Mouse (Mus musculus) MEL (cell line): ENCODE measurements around the gene Ybx1. TPM values are rescaled to one million over a fixed set of nuclear protein-coding genes. Genes with fewer than 3 reads are reported as not detected.

Source experiments
- DNase-seq: peaks from one replicate; pipeline ENCODE4 v3.0.0; 2011; ENCODE audit warnings: low read depth, low spot score
- H3K27ac ChIP-seq: 2 replicates; pipeline ENCODE4 v1.5.1; 2012; ENCODE audit warnings: low read depth, mild to moderate bottlenecking, control low read depth, low read length, moderate library complexity; ENCODE audit not compliant: control insufficient read depth
- H3K27me3 ChIP-seq, 2 experiments: fragments of 150-350 bp in 1 of 2; sonication (generic) in 1 of 2; 2 replicates each; pipeline ENCODE4 v1.6.1; 2012; ENCODE audit warnings: low read length in 2 of 2, mild to moderate bottlenecking in 2 of 2, improper control_type of control experiment in 1 of 2, moderate library complexity in 1 of 2; ENCODE audit not compliant: insufficient read depth in 2 of 2, control insufficient read depth in 1 of 2
- H3K36me3 ChIP-seq, 2 experiments: 2 replicates each; pipeline ENCODE4 v1.6.1; 2012 to 2014; ENCODE audit warnings: low read length in 2 of 2, improper control_type of control experiment in 1 of 2, inconsistent platforms in 1 of 2, mild to moderate bottlenecking in 1 of 2; ENCODE audit not compliant: insufficient read depth in 2 of 2, control insufficient read depth in 1 of 2
- H3K4me1 ChIP-seq, 2 experiments: fragments of 150-350 bp in 1 of 2; sonication (generic) in 1 of 2; 2 replicates each; pipeline ENCODE4 v1.6.1; 2012; ENCODE audit warnings: low read length in 2 of 2, improper control_type of control experiment in 1 of 2, mild to moderate bottlenecking in 1 of 2; ENCODE audit not compliant: insufficient read depth in 2 of 2, control insufficient read depth in 1 of 2
- H3K4me3 ChIP-seq, 2 experiments: fragments of 150-350 bp in 1 of 2; sonication (generic) in 1 of 2; 2 replicates each; pipeline ENCODE4 v1.5.1; 2012; ENCODE audit warnings: low read depth in 2 of 2, low read length in 2 of 2, mild to moderate bottlenecking in 2 of 2, moderate library complexity in 2 of 2, control low read depth in 1 of 2, improper control_type of control experiment in 1 of 2; ENCODE audit not compliant: control insufficient read depth in 1 of 2, insufficient read depth in 1 of 2
- H3K79me2 ChIP-seq: 2 replicates; pipeline ENCODE4 v1.6.1; 2012; ENCODE audit warnings: mild to moderate bottlenecking, low read length, moderate library complexity; ENCODE audit not compliant: control insufficient read depth, poor library complexity, insufficient read depth
- H3K9ac ChIP-seq: 2 replicates; pipeline ENCODE4 v1.6.1; 2012; ENCODE audit warnings: low read depth, mild to moderate bottlenecking, control low read depth, low read length, moderate library complexity; ENCODE audit not compliant: control insufficient read depth, poor library complexity, severe bottlenecking
- H3K9me3 ChIP-seq: fragments of 150-350 bp; sonication (generic); replicated peaks from 2 replicates; pipeline ENCODE4 v1.6.1; 2012; ENCODE audit warnings: mild to moderate bottlenecking, low read length, improper control_type of control experiment, moderate library complexity; ENCODE audit not compliant: insufficient read depth
- CTCF ChIP-seq, 3 experiments: IDR thresholded peaks in 2 of 3; conservative IDR thresholded peaks in 1 of 3; 2 replicates each; pipeline ENCODE4 v1.5.1; 2011 to 2012; ENCODE audit warnings: low read length in 3 of 3, low read depth in 2 of 3, mild to moderate bottlenecking in 2 of 3, improper control_type of control experiment in 1 of 3, inconsistent platforms in 1 of 3, mixed read lengths in 1 of 3, moderate library complexity in 1 of 3; ENCODE audit not compliant: control insufficient read depth in 1 of 3, insufficient read depth in 1 of 3, poor library complexity in 1 of 3, severe bottlenecking in 1 of 3
- E2F4 ChIP-seq: IDR thresholded peaks from 2 replicates; pipeline ENCODE4 v1.6.1; 2011; ENCODE audit warnings: low read depth, low read length, improper control_type of control experiment, borderline replicate concordance
- EP300 ChIP-seq, 2 experiments: IDR thresholded peaks; 2 replicates each; pipeline ENCODE4 v1.6.1; 2011; ENCODE audit warnings: improper control_type of control experiment in 2 of 2, low read length in 2 of 2, low read depth in 1 of 2, mild to moderate bottlenecking in 1 of 2
- ETS1 ChIP-seq: IDR thresholded peaks from 2 replicates; pipeline ENCODE4 v1.6.1; 2012; ENCODE audit warnings: low read depth, mild to moderate bottlenecking, inconsistent platforms, low read length, improper control_type of control experiment, moderate library complexity
- GABPA ChIP-seq: IDR thresholded peaks from 2 replicates; pipeline ENCODE4 v1.6.1; 2012; ENCODE audit warnings: low read depth, mild to moderate bottlenecking, inconsistent platforms, low read length, improper control_type of control experiment, moderate library complexity
- GATA1 ChIP-seq: IDR thresholded peaks from 2 replicates; pipeline ENCODE4 v1.6.1; 2011; ENCODE audit warnings: low read depth, low read length, improper control_type of control experiment
- HCFC1 ChIP-seq: IDR thresholded peaks from 2 replicates; pipeline ENCODE4 v1.6.1; 2012; ENCODE audit warnings: low read depth, mild to moderate bottlenecking, inconsistent platforms, low read length, improper control_type of control experiment, moderate library complexity
- KAT2A ChIP-seq: conservative IDR thresholded peaks from 2 replicates; pipeline ENCODE4 v1.6.1; 2012; ENCODE audit warnings: low read depth, low read length, improper control_type of control experiment, inconsistent platforms
- MAX ChIP-seq: IDR thresholded peaks from 2 replicates; pipeline ENCODE4 v1.6.1; 2011; ENCODE audit warnings: low read length, improper control_type of control experiment
- MAZ ChIP-seq: IDR thresholded peaks from 2 replicates; pipeline ENCODE4 v1.6.1; 2012; ENCODE audit warnings: low read depth, mild to moderate bottlenecking, inconsistent platforms, low read length, improper control_type of control experiment
- MYB ChIP-seq: IDR thresholded peaks from 2 replicates; pipeline ENCODE4 v1.6.1; 2011; ENCODE audit warnings: mild to moderate bottlenecking, low read depth, low read length, improper control_type of control experiment
- MYC ChIP-seq: IDR thresholded peaks from 2 replicates; pipeline ENCODE4 v1.6.1; 2011; ENCODE audit warnings: low read depth, mild to moderate bottlenecking, low read length, improper control_type of control experiment, moderate library complexity
- NELFE ChIP-seq: IDR thresholded peaks from 2 replicates; pipeline ENCODE4 v1.6.1; 2011; ENCODE audit warnings: low read depth, low read length, improper control_type of control experiment
- NRF1 ChIP-seq: IDR thresholded peaks from 2 replicates; pipeline ENCODE4 v1.6.1; 2014; ENCODE audit warnings: low read depth, mild to moderate bottlenecking, inconsistent platforms, low read length, improper control_type of control experiment, moderate library complexity; ENCODE audit not compliant: poor library complexity, insufficient read depth, severe bottlenecking
- POLR2AphosphoS2 ChIP-seq: IDR thresholded peaks from 2 replicates; pipeline ENCODE4 v1.6.1; 2011; ENCODE audit warnings: low read length, improper control_type of control experiment
- POLR2AphosphoS5 ChIP-seq: IDR thresholded peaks from 2 replicates; pipeline ENCODE4 v1.6.1; 2012; ENCODE audit warnings: low read depth, borderline replicate concordance, mild to moderate bottlenecking, inconsistent platforms, low read length, moderate library complexity, mixed read lengths
- TBP ChIP-seq: IDR thresholded peaks from 2 replicates; pipeline ENCODE4 v1.8.0; 2011; ENCODE audit warnings: low read depth, low read length, improper control_type of control experiment
- TCF12 ChIP-seq: IDR thresholded peaks from 2 replicates; pipeline ENCODE4 v1.6.1; 2014; ENCODE audit warnings: low read depth, mild to moderate bottlenecking, inconsistent platforms, low read length, improper control_type of control experiment, moderate library complexity
- UBTF ChIP-seq: IDR thresholded peaks from 2 replicates; pipeline ENCODE4 v1.6.1; 2012; ENCODE audit warnings: low read depth, mild to moderate bottlenecking, inconsistent platforms, low read length, improper control_type of control experiment, moderate library complexity, borderline replicate concordance; ENCODE audit not compliant: insufficient read depth
- USF2 ChIP-seq, 2 experiments: IDR thresholded peaks; 2 replicates each; pipeline ENCODE4 v1.6.1; 2011 to 2012; ENCODE audit warnings: improper control_type of control experiment in 2 of 2, low read length in 2 of 2, borderline replicate concordance in 1 of 2, inconsistent platforms in 1 of 2, low read depth in 1 of 2, mild to moderate bottlenecking in 1 of 2; ENCODE audit not compliant: insufficient read depth in 1 of 2
- ZMIZ1 ChIP-seq: IDR thresholded peaks from 2 replicates; pipeline ENCODE4 v1.6.1; 2012; ENCODE audit warnings: low read depth, mild to moderate bottlenecking, inconsistent platforms, low read length, improper control_type of control experiment, moderate library complexity
- ZNF384 ChIP-seq: IDR thresholded peaks from 2 replicates; pipeline ENCODE4 v1.6.1; 2012; ENCODE audit warnings: low read depth, mild to moderate bottlenecking, inconsistent platforms, low read length, improper control_type of control experiment
- polyA plus RNA-seq, 2 experiments: library from polyadenylated mRNA; stranded (reverse) in 1 of 2; unstranded in 1 of 2; fragments of >175 nt in 1 of 2; fragments of >200 nt in 1 of 2; gene quantifications; 2 replicates each; pipeline versions ENCODE4 v1.2.1 to v1.2.4; 2012; ENCODE audit warnings: low replicate concordance in 2 of 2, low read depth in 1 of 2; ENCODE audit not compliant: insufficient read length in 2 of 2, insufficient read depth in 1 of 2, missing spikeins in 1 of 2
- total RNA-seq: library from RNA; depleted of rRNA; stranded (reverse); fragments of 300-350 nt; gene quantifications from 2 replicates; pipeline ENCODE4 v1.2.3, GENCODE M21; 2012

The Ybx1 gene
- total and polyA plus RNA-seq, 3 experiments, result 979 to 2,666 (median 2,172) TPM

DNA sequence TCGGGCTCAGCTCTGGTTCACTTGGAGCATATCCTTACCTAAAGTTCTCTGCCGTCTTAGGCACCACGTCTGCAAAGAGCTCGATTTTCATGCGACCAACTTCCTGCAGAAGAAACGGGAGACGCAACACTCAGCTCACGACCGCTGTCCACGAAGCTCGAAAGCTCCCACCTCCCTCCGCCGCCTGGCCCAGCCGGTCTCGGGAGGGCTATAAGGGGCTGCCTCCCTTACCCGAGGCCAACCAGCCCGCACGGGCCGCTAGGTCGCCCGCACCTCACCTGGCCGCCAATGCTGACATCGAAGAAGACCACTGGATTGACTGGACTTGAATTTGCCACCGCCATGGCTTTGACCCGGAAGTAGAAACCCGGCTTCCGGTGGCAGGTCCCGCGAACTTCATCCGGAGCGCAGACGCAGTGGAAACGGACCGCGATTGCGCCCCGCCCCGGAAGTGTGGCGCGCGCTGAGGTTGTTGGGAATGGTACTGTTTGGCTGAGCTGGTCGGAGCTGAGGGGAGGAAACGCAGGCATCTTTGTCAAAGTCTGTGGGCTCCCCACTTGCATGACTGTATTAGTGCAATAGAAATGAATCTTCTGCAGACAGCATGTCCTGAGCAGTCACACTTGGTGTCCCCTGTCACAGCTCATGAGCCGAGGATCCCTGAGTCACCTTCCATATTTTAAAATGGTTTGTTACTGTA lies 25.9 kb upstream of the Ybx1 start, which contains the start of gene Ppih (continued):
- peak; percentile 72 for TF ChIP-seq TBP
- peak; percentile 82 for TF ChIP-seq KAT2A
- peak; percentile 92 for TF ChIP-seq POLR2AphosphoS2
- TF ChIP-seq, all 39 proteins: peak for 16

GRCm38 (mm10) chr4:119313756-119314155 lies 19.4 kb upstream of the Ybx1 start:
- no peak for DNase-seq
- H3K36me3 ChIP-seq, result peaks cover 0 to 3% of the 10 kb centered on the region in 2 experiments; a peak in 2 of 4 replicates

DNA sequence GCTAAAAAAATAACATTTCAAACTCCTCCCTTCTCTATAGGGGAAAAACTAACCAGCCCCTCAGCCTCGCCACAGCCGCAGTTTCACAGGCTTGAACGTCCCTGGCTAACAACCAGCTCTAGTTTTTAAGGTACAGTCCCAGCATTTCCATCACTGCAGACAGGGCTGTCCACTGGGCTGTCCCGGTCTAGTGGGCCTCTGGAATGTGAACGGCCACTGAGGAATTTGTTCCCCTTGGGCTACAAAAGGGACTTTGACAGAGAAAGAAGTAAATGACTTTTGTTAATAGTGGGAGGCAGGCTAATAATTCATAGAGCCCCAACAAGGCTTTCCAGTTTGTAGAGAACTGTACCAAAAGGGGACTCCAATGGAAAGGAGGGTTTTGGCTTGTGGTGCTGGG lies 11.0 kb upstream of the Ybx1 start:
- no peak for DNase-seq
- no peaks in the 10 kb centered on the region for H3K4me1 ChIP-seq
- no peaks in the 10 kb centered on the region for H3K36me3 ChIP-seq
- H3K79me2 ChIP-seq, result no peaks in the 10 kb centered on the region
- no peak overlapping the region for H3K4me3 ChIP-seq
- H3K9me3 ChIP-seq, result no peaks in the 10 kb centered on the region
- H3K27me3 ChIP-seq, result no peaks in the 10 kb centered on the region
- TF ChIP-seq MYC (no peak), TBP (no peak), MAX (no peak), USF2 (IDR thresholded peaks at IDR 0.05; ENCODE audit: borderline replicate concordance in 1 of 2, insufficient read depth in 1 of 2, low read depth in 1 of 2, low read length in 2 of 2) (no peak), NELFE (no peak), ZNF384 (no peak), GABPA (no peak), E2F4 (no peak), ETS1 (no peak)
- H3K27ac ChIP-seq, result no peak overlapping the region
- no peak overlapping the region for H3K9ac ChIP-seq

More at GRCm38 (mm10) chr4:119313756-119314155, 19.4 kb upstream of the Ybx1 start:
- Histone ChIP-seq H3K4me1 (no peaks in the 10 kb centered on the region), H3K27ac (no peak overlapping the region), H3K9me3 (no peaks in the 10 kb centered on the region), H3K79me2 (no peaks in the 10 kb centered on the region), H3K27me3 (no peaks in the 10 kb centered on the region), H3K9ac (no peak overlapping the region), H3K4me3 (no peak overlapping the region)
- TF ChIP-seq NRF1 (no peak), CTCF (IDR thresholded peaks at IDR 0.05 in 2 of 3, conservative IDR thresholded peaks at IDR 0.05 in 1 of 3; ENCODE audit: control insufficient read depth in 1 of 3, insufficient read depth in 1 of 3, low read depth in 2 of 3, low read length in 3 of 3, poor library complexity in 1 of 3, severe bottlenecking in 1 of 3) (no peak), POLR2AphosphoS5 (no peak), ETS1 (no peak), MYB (no peak), USF2 (IDR thresholded peaks at IDR 0.05; ENCODE audit: borderline replicate concordance in 1 of 2, insufficient read depth in 1 of 2, low read depth in 1 of 2, low read length in 2 of 2) (no peak), KAT2A (no peak), ZMIZ1 (no peak), GATA1 (no peak), HCFC1 (no peak), EP300 (IDR thresholded peaks at IDR 0.05; ENCODE audit: low read depth in 1 of 2, low read length in 2 of 2) (no peak), MAZ (no peak), UBTF (no peak), ZNF384 (no peak), TCF12 (no peak)
